Mouse (Mus musculus) liver, embryonic 15.5 days (tissue): ENCODE results near the gene Magi3. TPM values are rescaled to one million over a fixed set of nuclear protein-coding genes. Genes with fewer than 3 reads are reported as not detected.

Source experiments
- ATAC-seq: fragments of 200-750 bp; cut with Nextera tagmentation; 2 replicates; pipeline ENCODE4 v1.8.0; 2017; ENCODE audit warnings: moderate number of reproducible peaks, mild to moderate bottlenecking, moderate library complexity; ENCODE audit not compliant: insufficient read depth
- H3K27ac ChIP-seq: fragments of 300-500 bp; sonication (generic); replicated peaks from 2 replicates; pipeline ENCODE4 v1.5.1; 2015; ENCODE audit warnings: mild to moderate bottlenecking, inconsistent platforms
- H3K27me3 ChIP-seq: fragments of 300-500 bp; sonication (generic); 2 replicates; pipeline ENCODE4 v1.6.1; 2015; ENCODE audit warnings: mild to moderate bottlenecking, inconsistent platforms
- H3K36me3 ChIP-seq: fragments of 300-500 bp; sonication (generic); replicated peaks from 2 replicates; pipeline ENCODE4 v1.6.1; 2015; ENCODE audit warnings: moderate library complexity, mild to moderate bottlenecking, inconsistent platforms
- H3K4me1 ChIP-seq: fragments of 300-500 bp; sonication (generic); replicated peaks from 2 replicates; pipeline ENCODE4 v1.6.1; 2015; ENCODE audit warnings: inconsistent platforms
- H3K4me2 ChIP-seq: fragments of 300-500 bp; sonication (generic); 2 replicates; pipeline ENCODE4 v1.6.1; 2015; ENCODE audit warnings: moderate library complexity, mild to moderate bottlenecking, inconsistent platforms
- H3K4me3 ChIP-seq: fragments of 300-500 bp; sonication (generic); replicated peaks from 2 replicates; pipeline ENCODE4 v1.5.1; 2015; ENCODE audit warnings: mild to moderate bottlenecking, inconsistent platforms
- H3K9ac ChIP-seq: fragments of 300-500 bp; sonication (generic); 2 replicates; pipeline ENCODE4 v1.6.1; 2015; ENCODE audit warnings: moderate library complexity, mild to moderate bottlenecking, inconsistent platforms
- H3K9me3 ChIP-seq: fragments of 300-500 bp; sonication (generic); replicated peaks from 2 replicates; pipeline ENCODE4 v1.6.1; 2016; ENCODE audit warnings: inconsistent platforms
- WGBS: fragments of 180-500 bp; shearing (Covaris S2); methylation state at CpG from one replicate; pipeline ENCODE4 v1.1.7; 2015; ENCODE audit warnings: mixed read lengths; ENCODE audit not compliant: insufficient replicate concordance; 5-methylcytosine and 5-hydroxymethylcytosine counted together
- polyA plus RNA-seq: library from polyadenylated mRNA; unstranded; fragments of >200 nt; fragmentation: Nextera tagmentation; extraction: Ambion mirVana; gene quantifications from 2 replicates; pipeline ENCODE4 v1.2.1, GENCODE M21; 2015

Magi3 gene
- polyA plus RNA-seq, 1 experiment from 2014 or later = 1.2 TPM

DNA sequence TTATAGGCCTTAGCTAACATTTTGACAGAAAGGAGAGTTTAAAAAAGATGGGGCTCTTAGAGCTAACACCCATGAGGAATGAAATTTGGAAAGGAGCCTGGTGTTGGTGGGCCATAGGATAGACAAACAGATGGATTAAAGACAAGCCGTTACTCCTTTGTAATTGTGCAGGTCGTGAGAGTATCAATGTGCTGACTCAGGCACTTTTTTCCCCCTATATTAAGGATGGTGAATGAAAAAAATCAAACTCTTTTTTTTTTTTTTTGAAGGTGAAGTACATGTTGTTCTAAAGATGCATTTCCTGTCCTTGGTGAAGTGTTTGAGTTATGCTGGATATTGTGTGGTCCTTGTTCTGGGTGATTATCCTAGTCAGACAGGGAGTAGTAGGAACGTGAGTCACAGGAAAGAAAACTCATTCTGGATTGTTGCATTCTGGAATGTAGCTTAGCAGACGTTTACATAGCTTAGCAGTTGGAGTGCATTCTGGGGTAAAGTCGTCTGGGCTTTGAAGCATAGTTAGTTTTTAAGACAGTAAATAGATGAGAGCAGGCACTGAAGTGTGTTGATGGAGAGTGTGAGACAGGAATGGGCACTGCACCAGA, 232.2 kb downstream of the Magi3 start:
- H3K4me3 ChIP-seq = no peak overlapping the region
- no peak overlapping the region for H3K9ac ChIP-seq
- no peaks in the 10 kb centered on the region for H3K9me3 ChIP-seq
- WGBS = 64% methylated on average over 5 of the region's 5 CpGs
- no peaks in the 10 kb centered on the region for H3K4me1 ChIP-seq
- H3K27me3 ChIP-seq = no peaks in the 10 kb centered on the region
- H3K4me2 ChIP-seq = no peak overlapping the region
- no peak for ATAC-seq
- H3K36me3 ChIP-seq = peaks cover 27% of the 10 kb centered on the region
- no peak overlapping the region for H3K27ac ChIP-seq

DNA sequence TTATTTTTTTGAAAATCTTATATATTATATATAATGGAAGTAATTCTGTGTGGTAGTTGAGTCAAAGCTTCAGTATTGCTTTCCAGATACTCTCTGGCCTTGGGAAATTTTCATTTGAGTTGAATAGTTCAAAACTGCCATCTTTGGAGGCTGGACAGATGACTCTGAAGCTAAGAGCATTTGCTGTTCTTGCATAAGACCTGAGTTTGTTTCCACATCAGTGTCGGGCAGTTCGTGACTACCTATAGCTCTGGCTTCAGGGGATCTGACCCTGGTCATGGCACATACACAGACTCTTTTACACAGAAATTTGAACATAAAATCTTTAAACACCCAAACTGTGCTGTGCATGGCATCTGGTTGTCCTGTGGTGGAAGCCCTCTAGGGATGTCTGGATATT, 235.0 kb downstream of the Magi3 start:
- H3K27me3 ChIP-seq = no peaks in the 10 kb centered on the region
- no peak for ATAC-seq
- H3K9ac ChIP-seq = no peak overlapping the region
- H3K36me3 ChIP-seq = peaks cover 11% of the 10 kb centered on the region; the same call in 1 of the 2 replicates
- no peaks in the 10 kb centered on the region for H3K9me3 ChIP-seq
- 79% methylated on average over 2 of the region's 2 CpGs for WGBS
- H3K4me1 ChIP-seq = no peaks in the 10 kb centered on the region
- H3K27ac ChIP-seq = no peak overlapping the region
- H3K4me2 ChIP-seq = no peak overlapping the region
- H3K4me3 ChIP-seq = no peak overlapping the region

DNA sequence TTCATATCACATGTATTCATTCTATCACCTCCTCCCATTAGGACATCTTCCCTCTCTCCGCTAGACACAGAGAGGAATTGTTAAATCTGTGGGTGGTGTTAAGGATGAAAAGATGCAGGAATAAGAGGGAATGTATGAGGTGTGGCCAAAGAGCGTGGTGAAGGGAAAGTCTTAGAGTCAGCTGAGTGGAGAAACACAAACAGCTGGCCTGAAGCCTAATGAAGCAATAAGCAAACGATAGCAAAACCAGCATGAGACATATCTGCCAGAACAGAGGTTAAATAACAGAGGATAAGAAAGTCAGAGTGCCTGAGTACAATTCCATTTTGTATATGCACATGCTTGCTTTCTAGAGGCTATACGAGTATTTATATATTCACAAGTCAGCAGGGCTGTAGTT, 235.6 kb downstream of the Magi3 start:
- 75% methylated on average over 4 of the region's 4 CpGs for WGBS
- no peak overlapping the region for H3K4me3 ChIP-seq

DNA sequence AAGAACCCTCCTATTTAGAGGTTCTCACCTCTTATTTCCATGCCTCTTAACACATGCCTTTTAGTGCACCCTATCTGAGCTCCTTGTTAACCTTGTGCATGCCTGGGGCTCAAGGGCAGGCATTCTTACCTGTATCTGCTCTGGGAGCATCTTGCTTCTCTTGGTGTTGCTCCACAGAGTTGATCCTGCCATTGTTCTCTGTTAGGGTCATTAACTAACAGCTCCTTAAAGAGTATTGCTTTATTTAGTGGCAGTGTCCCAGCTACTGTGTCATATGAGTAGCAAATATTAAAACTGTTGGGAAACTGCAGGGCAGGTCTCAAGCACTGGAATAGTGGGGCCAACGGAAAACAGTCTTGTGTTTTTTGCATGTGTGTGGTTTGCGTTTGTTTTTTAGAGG, 249.0 kb downstream of the Magi3 start:
- Histone ChIP-seq H3K27ac (no peak overlapping the region), H3K9ac (no peak overlapping the region), H3K4me1 (peaks cover 28% of the 10 kb centered on the region), H3K4me3 (no peak overlapping the region), H3K27me3 (no peaks in the 10 kb centered on the region), H3K36me3 (no peaks in the 10 kb centered on the region), H3K4me2 (no peak overlapping the region), H3K9me3 (no peaks in the 10 kb centered on the region)
- WGBS = 79% methylated on average over 2 of the region's 2 CpGs
- ATAC-seq = no peak

More for the DNA sequence above, 235.6 kb downstream of the Magi3 start:
- Histone ChIP-seq H3K36me3 (peaks cover 11% of the 10 kb centered on the region; the same call in 1 of the 2 replicates), H3K9ac (no peak overlapping the region), H3K27me3 (no peaks in the 10 kb centered on the region), H3K4me2 (no peak overlapping the region), H3K4me1 (no peaks in the 10 kb centered on the region), H3K9me3 (no peaks in the 10 kb centered on the region), H3K27ac (no peak overlapping the region)
- no peak for ATAC-seq

DNA sequence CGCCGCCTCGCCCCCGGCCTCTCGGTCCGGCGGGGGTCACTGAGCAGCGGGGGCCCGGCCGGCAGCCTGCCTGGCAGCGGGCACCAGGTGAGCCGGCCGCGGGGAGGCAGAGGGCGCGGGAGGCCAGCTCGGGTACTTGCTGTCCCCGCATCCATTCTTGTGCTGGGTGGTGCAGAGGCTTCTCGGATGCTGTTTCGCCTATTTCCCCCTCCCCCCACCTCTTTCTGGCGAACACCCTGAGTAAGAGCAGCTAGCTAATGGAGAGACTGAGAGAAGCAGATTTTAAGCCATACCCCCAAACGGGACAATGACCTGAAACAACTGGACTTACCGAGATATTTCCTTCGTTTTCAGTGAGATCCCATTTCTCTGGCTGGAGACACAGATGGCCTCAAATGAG, 251.5 kb downstream of the Magi3 start:
- peak overlapping the region; percentile 85 for H3K27ac ChIP-seq
- H3K4me2 ChIP-seq = peak overlapping the region; percentile 96
- under 1% methylated on average over 24 of the region's 24 CpGs for WGBS
- ATAC-seq = no peak
- peak overlapping the region; percentile 82 for H3K9ac ChIP-seq
- H3K4me3 ChIP-seq = peak overlapping the region; percentile 84
- no peaks in the 10 kb centered on the region for H3K9me3 ChIP-seq
- H3K27me3 ChIP-seq = no peaks in the 10 kb centered on the region
- peaks cover 9% of the 10 kb centered on the region; the same call in 1 of the 2 replicates for H3K36me3 ChIP-seq
- H3K4me1 ChIP-seq = peaks cover 21% of the 10 kb centered on the region

DNA sequence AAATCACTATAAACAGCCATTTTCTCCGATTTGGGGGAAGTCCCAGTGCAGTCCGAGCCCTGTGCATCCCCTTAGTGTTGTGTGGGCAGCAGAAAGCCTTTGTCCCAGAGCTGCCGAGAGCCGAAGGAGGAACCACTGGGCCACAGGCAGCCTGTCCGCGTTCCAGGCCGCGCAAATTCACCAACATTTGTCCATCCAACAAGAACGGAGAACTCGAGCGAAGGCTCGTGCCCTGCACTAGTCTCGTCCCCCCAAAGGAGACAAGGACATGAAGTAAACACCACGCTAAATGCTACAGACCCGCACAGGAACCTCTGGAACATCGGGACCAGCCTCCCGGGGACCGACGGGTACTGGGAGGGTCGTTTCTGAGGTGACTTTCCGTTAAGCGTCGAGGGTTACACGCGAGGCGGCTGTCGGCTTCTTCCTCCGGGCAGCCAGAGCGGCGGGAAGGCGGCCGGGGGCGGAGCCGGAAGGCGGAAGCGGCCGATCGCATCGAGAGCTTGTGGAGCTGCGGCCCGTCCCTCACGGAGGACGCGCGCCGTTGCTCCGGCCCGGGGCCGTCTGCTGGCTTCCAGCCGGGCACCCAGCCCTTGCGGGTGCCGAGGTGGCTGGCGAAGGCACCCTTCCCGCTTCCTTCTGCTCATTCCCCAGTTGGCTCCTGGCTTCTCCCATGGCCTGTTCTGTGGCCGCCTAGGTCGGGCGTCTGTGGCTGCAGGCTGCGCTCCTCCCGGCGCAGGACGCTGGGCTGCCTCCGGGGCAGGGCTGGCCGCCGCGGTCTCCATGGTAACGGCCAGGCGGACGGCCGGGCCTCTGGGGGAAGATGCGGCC, 252.1 kb downstream of the Magi3 start, which contains the start of gene Phtf1:
Gene Phtf1 (plus strand): TSS at position 250 of the 831 bp plus-strand sequence.
- peaks cover 15% of the 10 kb centered on the region for H3K36me3 ChIP-seq
- H3K27ac ChIP-seq = peak within 1 kb of the TSS; percentile 85
- WGBS = under 1% methylated on average over 70 of the region's 70 CpGs

GRCm38 (mm10) chr3:103967231-103967630, 252.9 kb downstream of the Magi3 start:
- Histone ChIP-seq H3K9ac (peak overlapping the region; percentile 82), H3K9me3 (no peaks in the 10 kb centered on the region), H3K4me2 (peak overlapping the region; percentile 96), H3K36me3 (peaks cover 21% of the 10 kb centered on the region), H3K4me3 (peak overlapping the region; percentile 84), H3K4me1 (peaks cover 21% of the 10 kb centered on the region), H3K27me3 (no peaks in the 10 kb centered on the region), H3K27ac (peak overlapping the region; percentile 85; the same call in 1 of the 2 replicates)
- WGBS = 21% methylated on average over 2 of the region's 2 CpGs
- ATAC-seq = no peak

More for the DNA sequence above, 252.1 kb downstream of the Magi3 start, which contains the start of gene Phtf1:
- Histone ChIP-seq H3K9ac (peak within 1 kb of the TSS; percentile 82), H3K9me3 (no peaks in the 10 kb centered on the region), H3K4me3 (peak within 1 kb of the TSS; percentile 84), H3K4me1 (peaks cover 21% of the 10 kb centered on the region), H3K4me2 (peak within 1 kb of the TSS; percentile 96), H3K27me3 (no peaks in the 10 kb centered on the region)
- peak; percentile 97 for ATAC-seq
